Mouse (Mus musculus): Measurements from ENCODE around the gene Pir.

DNA sequence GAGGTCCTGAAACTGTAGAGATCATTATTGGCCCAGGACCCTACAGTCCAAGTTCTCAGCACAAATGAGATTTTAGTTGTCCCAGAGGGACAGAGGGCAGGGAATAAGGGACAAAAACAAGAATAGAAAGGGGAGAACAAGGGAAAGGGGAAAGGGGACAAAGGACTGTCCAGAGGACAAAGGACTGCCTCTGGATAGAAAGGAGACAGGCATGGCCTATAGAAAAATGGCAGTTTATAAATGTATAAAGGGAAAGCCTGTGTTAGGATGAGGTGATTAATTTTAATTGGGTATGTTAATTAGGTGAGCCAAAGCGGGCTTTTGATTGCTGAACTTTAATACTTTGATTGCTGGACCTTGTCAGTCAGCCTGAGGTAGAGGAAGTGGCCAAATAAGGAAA lies 4.3 kb upstream of the Pir start:
- no peak for TF ChIP-seq CTCF (IDR thresholded peaks at IDR 0.05; ENCODE audit: low read depth)
- no peak for TF ChIP-seq EP300 (IDR thresholded peaks at IDR 0.05; ENCODE audit: low read depth)

Measured in liver, postnatal 0 days (tissue).